Mouse (Mus musculus): ENCODE results near the gene Erbb2. TPM values are rescaled to one million over a fixed set of nuclear protein-coding genes. Genes with fewer than 3 reads are reported as not detected.

Erbb2 gene
- total RNA-seq, 2 experiments from 2014 or later: not detected

GRCm38 (mm10) chr11:98384721-98385637 is 27.3 kb upstream of the Erbb2 start:
- no peak for ATAC-seq (ENCODE audit: poor library complexity, severe bottlenecking)

- ATAC-seq (ENCODE audit: poor library complexity, severe bottlenecking): no peak
These were observed 26.4 kb upstream of the Erbb2 start, which contains the start of gene Pnmt for GRCm38 (mm10) chr11:98385638-98386585. Gene Pnmt, plus strand, starts transcription at chr11:98386450.

- ATAC-seq (ENCODE audit: poor library complexity, severe bottlenecking): no peak
These were observed 25.7 kb upstream of the Erbb2 start for GRCm38 (mm10) chr11:98386596-98386995.

- no peak for ATAC-seq (ENCODE audit: poor library complexity, severe bottlenecking)
These were observed 25.2 kb upstream of the Erbb2 start for GRCm38 (mm10) chr11:98387056-98387577.

GRCm38 (mm10) chr11:98388282-98388681 is 24.0 kb upstream of the Erbb2 start:
- no peak for ATAC-seq (ENCODE audit: poor library complexity, severe bottlenecking)

- ATAC-seq (ENCODE audit: poor library complexity, severe bottlenecking): peak; percentile 52
These were observed 23.0 kb upstream of the Erbb2 start for GRCm38 (mm10) chr11:98389221-98389780.

- ATAC-seq (ENCODE audit: poor library complexity, severe bottlenecking): no peak
These were observed 22.1 kb upstream of the Erbb2 start for GRCm38 (mm10) chr11:98390141-98390540.

- ATAC-seq (ENCODE audit: poor library complexity, severe bottlenecking): no peak
These were observed 20.2 kb upstream of the Erbb2 start for GRCm38 (mm10) chr11:98392034-98392433.

GRCm38 (mm10) chr11:98392645-98393044 is 19.6 kb upstream of the Erbb2 start:
- peak; percentile 19; the same call in 1 of the 2 replicates for ATAC-seq (ENCODE audit: poor library complexity, severe bottlenecking)

- no peak for ATAC-seq (ENCODE audit: poor library complexity, severe bottlenecking)
These were observed 19.0 kb upstream of the Erbb2 start for GRCm38 (mm10) chr11:98393317-98393716.

- ATAC-seq (ENCODE audit: poor library complexity, severe bottlenecking): no peak
These were observed 18.0 kb upstream of the Erbb2 start for GRCm38 (mm10) chr11:98394301-98394700.

GRCm38 (mm10) chr11:98395041-98395440 is 17.2 kb upstream of the Erbb2 start:
- ATAC-seq (ENCODE audit: poor library complexity, severe bottlenecking): no peak

GRCm38 (mm10) chr11:98397946-98398345 is 14.3 kb upstream of the Erbb2 start:
- no peak for ATAC-seq (ENCODE audit: poor library complexity, severe bottlenecking)

- peak; percentile 95 for ATAC-seq (ENCODE audit: poor library complexity, severe bottlenecking)
These were observed 12.0 kb upstream of the Erbb2 start, which contains the start of gene Pgap3 for GRCm38 (mm10) chr11:98400161-98400726. Gene Pgap3, minus strand, starts transcription at chr11:98400490.

GRCm38 (mm10) chr11:98400816-98401215 is 11.5 kb upstream of the Erbb2 start:
- no peak for ATAC-seq (ENCODE audit: poor library complexity, severe bottlenecking)

GRCm38 (mm10) chr11:98406621-98407020 is 5.6 kb upstream of the Erbb2 start:
- no peak for ATAC-seq (ENCODE audit: poor library complexity, severe bottlenecking)

GRCm38 (mm10) chr11:98408872-98409271 is 3.4 kb upstream of the Erbb2 start:
- ATAC-seq (ENCODE audit: poor library complexity, severe bottlenecking): no peak

GRCm38 (mm10) chr11:98409341-98409822 is 2.9 kb upstream of the Erbb2 start:
- ATAC-seq (ENCODE audit: poor library complexity, severe bottlenecking): no peak

GRCm38 (mm10) chr11:98412797-98413301 is 579 bp downstream of the Erbb2 start:
- no peak for ATAC-seq (ENCODE audit: poor library complexity, severe bottlenecking)

- no peak for ATAC-seq (ENCODE audit: poor library complexity, severe bottlenecking)
These were observed 1.5 kb downstream of the Erbb2 start for GRCm38 (mm10) chr11:98413731-98414130.
